Mouse (Mus musculus) c-Kit-positive CD71-positive TER-119-negative erythroid progenitor cells, embryonic 14.5 days (primary cell): ENCODE results near the gene Itprid2.

Experiments
- DNase-seq: peaks from one replicate; pipeline ENCODE4 v3.0.0-alpha.2; 2013; ENCODE audit warnings: low read depth

Itprid2 gene

DNA sequence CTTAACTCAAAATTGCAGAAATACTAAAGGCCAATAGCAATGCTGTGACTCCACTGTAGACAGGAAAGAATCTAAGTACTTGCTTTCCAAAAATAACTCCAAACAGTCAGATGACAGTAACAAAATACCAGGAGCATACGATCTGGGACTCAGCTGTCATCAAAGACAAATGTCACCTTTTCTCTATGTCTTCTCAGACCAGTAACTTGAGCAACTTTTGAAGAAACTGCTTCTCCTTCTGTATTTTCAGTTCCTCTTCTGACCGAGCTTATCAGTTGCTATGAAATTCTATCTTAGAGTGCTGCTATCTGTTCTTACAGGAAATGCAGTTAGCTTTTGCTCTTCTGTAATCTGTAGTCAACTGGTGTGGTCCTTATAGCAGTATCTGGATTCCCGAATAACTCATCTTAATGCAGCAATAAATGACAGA lies 78.5 kb downstream of the Itprid2 start:
- DNase-seq, result no peak

DNA sequence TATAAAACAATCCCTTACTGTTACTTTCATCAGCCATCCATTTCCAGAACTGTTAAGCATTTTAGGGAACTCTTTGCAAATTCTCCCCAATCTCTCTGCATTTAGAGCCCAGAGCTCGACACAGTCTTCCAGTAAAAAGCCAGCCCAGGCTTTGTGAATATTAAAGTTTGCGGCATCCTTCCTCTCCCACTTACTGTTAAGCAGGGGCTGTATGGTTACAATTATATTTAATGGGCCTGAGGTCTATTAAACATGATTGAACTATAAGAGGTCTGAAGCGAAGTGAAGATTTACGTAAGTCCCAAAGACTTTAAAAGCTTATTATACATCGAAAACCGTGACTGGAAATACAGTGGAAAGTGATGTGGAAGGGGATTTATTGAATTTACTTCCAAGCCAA lies 79.6 kb downstream of the Itprid2 start:
- no peak for DNase-seq

DNA sequence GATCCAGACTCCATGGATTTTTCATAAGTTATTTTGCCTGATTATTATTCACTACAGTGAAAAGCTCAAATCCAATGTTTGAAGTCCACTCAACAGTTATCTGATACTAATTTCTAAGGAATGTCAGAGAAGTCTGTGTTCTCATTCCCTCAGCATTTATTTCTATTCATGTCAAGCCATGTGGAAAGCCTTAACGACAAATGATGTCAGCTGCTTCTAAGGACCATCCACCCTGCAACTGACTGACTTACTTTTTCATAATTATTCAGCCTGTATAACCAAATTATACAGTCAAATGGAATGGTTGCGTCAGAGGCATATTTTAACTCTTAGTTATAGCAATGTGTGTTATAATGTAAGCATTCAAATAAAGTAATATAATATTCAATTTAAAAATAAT lies 80.8 kb downstream of the Itprid2 start:
- no peak for DNase-seq

DNA sequence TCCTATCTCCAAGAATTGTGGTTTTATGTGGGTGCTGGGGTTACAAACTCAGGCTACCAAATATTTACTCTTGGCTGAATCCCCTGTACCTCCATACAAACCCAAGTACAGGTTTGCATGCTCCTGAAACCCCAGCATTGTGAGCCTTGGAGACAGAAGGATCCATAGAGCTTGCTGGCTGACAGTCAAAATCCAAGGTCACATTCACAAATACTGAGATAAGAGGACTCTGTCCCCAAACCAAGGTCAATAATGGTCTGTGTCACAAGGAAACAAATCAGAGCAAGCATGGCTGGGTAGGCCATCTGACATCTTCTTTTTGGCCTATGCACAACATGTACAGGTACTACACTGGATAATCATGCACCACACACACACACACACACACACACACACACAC lies 82.7 kb downstream of the Itprid2 start:
- DNase-seq, result no peak

DNA sequence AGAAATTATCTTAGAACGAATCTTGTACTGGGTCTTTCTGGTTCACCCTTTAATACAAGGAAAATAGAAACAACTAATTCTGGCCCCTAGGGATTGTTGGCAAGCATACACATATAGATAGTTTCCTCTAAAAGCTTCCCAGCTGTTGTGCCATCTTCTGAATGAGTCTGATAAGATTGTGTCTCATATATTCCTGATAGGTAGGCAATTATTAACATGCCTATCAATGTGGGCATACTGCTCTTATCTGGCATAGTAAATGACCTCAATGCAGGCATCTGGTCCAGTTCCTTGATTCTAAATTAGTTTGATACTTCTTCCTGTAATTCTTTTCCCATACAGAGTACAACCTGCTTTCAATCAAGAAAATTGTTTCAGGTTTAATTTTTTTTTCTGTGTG lies 87.3 kb downstream of the Itprid2 start:
- no peak for DNase-seq
